Mouse (Mus musculus) E14TG2a.4 (cell line): ENCODE data around the gene Podxl.

Source experiments
- H3K27me3 ChIP-seq: 2 replicates; pipeline ENCODE4 v1.6.1; 2014; ENCODE audit warnings: low read length, control low read depth; ENCODE audit not compliant: insufficient read depth
- H3K36me3 ChIP-seq: 2 replicates; pipeline ENCODE4 v1.6.1; 2014; ENCODE audit warnings: low read length, control low read depth; ENCODE audit not compliant: insufficient read depth
- H3K4me1 ChIP-seq: replicated peaks from 2 replicates; pipeline ENCODE4 v1.6.1; 2014; ENCODE audit warnings: low read depth, low read length, control low read depth
- H3K4me3 ChIP-seq: replicated peaks from 2 replicates; pipeline ENCODE4 v1.5.1; 2014; ENCODE audit warnings: mild to moderate bottlenecking, low read length
- H3K9me3 ChIP-seq: 2 replicates; pipeline ENCODE4 v1.6.1; 2014; ENCODE audit warnings: low read length, control low read depth
- CTCF ChIP-seq: conservative IDR thresholded peaks from 2 replicates; pipeline ENCODE4 v1.5.1; 2014; ENCODE audit warnings: low read length
- NANOG ChIP-seq: IDR thresholded peaks from 2 replicates; pipeline ENCODE4 v1.6.1; 2014; ENCODE audit warnings: borderline replicate concordance, low read length, mixed read lengths
- POU5F1 ChIP-seq: IDR thresholded peaks from 2 replicates; pipeline ENCODE4 v1.6.1; 2014; ENCODE audit warnings: low read length, borderline replicate concordance

The Podxl gene

GRCm38 (mm10) chr6:31502614-31503013 lies 61.2 kb downstream of the Podxl start:
- H3K36me3 ChIP-seq: peaks cover 25% of the 10 kb centered on the region; the same call in 1 of the 2 replicates
- peaks cover 3% of the 10 kb centered on the region for H3K4me1 ChIP-seq
- H3K27me3 ChIP-seq: no peaks in the 10 kb centered on the region
- H3K4me3 ChIP-seq: no peak overlapping the region
- H3K9me3 ChIP-seq: 0 out of 2 replicates have a peak, but pooled peaks cover 4% of the 10 kb centered on the region
- TF ChIP-seq CTCF (no peak), POU5F1 (no peak), NANOG (no peak)

- Histone ChIP-seq H3K9me3 (0 out of 2 replicates have a peak, but pooled peaks cover 4% of the 10 kb centered on the region), H3K4me1 (peaks cover 3% of the 10 kb centered on the region), H3K4me3 (no peak overlapping the region), H3K36me3 (peaks cover 30% of the 10 kb centered on the region), H3K27me3 (no peaks in the 10 kb centered on the region)
- TF ChIP-seq POU5F1 (no peak), NANOG (no peak), CTCF (no peak)
Measured at GRCm38 (mm10) chr6:31500691-31501090, 63.1 kb downstream of the Podxl start.

- H3K9me3 ChIP-seq: 0 out of 2 replicates have a peak, but pooled peaks cover 4% of the 10 kb centered on the region
- H3K4me3 ChIP-seq: no peak overlapping the region
- H3K27me3 ChIP-seq: no peaks in the 10 kb centered on the region
- H3K36me3 ChIP-seq: peaks cover 30% of the 10 kb centered on the region
- H3K4me1 ChIP-seq: peaks cover 3% of the 10 kb centered on the region
- no peak for TF ChIP-seq NANOG
- no peak for TF ChIP-seq POU5F1
- TF ChIP-seq CTCF: no peak
Measured at GRCm38 (mm10) chr6:31500260-31500659, 63.5 kb downstream of the Podxl start.

- Histone ChIP-seq H3K4me3 (no peak overlapping the region), H3K27me3 (no peaks in the 10 kb centered on the region), H3K4me1 (peaks cover 3% of the 10 kb centered on the region), H3K9me3 (0 out of 2 replicates have a peak, but pooled peaks cover 4% of the 10 kb centered on the region), H3K36me3 (peaks cover 30% of the 10 kb centered on the region)
- TF ChIP-seq CTCF (no peak), POU5F1 (no peak), NANOG (no peak)
Measured at GRCm38 (mm10) chr6:31499836-31500235, 63.9 kb downstream of the Podxl start.

- TF ChIP-seq POU5F1: no peak
- no peak for TF ChIP-seq NANOG
- no peak for TF ChIP-seq CTCF
- Histone ChIP-seq H3K36me3 (peaks cover 10% of the 10 kb centered on the region), H3K4me3 (no peak overlapping the region), H3K4me1 (peaks cover 3% of the 10 kb centered on the region), H3K27me3 (no peaks in the 10 kb centered on the region), H3K9me3 (no peaks in the 10 kb centered on the region)
Measured at GRCm38 (mm10) chr6:31496227-31496626, 67.6 kb downstream of the Podxl start.

- Histone ChIP-seq H3K4me1 (peaks cover 3% of the 10 kb centered on the region), H3K27me3 (no peaks in the 10 kb centered on the region), H3K4me3 (no peak overlapping the region), H3K9me3 (no peaks in the 10 kb centered on the region), H3K36me3 (peaks cover 7% of the 10 kb centered on the region)
- TF ChIP-seq NANOG: no peak
- no peak for TF ChIP-seq POU5F1
- TF ChIP-seq CTCF: no peak
Measured at GRCm38 (mm10) chr6:31495122-31495731, 68.6 kb downstream of the Podxl start.

- TF ChIP-seq NANOG (no peak), CTCF (no peak), POU5F1 (no peak)
- Histone ChIP-seq H3K27me3 (no peaks in the 10 kb centered on the region), H3K4me1 (peaks cover 14% of the 10 kb centered on the region), H3K36me3 (peaks cover 5% of the 10 kb centered on the region), H3K9me3 (no peaks in the 10 kb centered on the region), H3K4me3 (no peak overlapping the region)
Measured at GRCm38 (mm10) chr6:31489950-31490349, 73.8 kb downstream of the Podxl start.

GRCm38 (mm10) chr6:31486601-31487000 lies 77.2 kb downstream of the Podxl start:
- H3K36me3 ChIP-seq: peaks cover 5% of the 10 kb centered on the region
- TF ChIP-seq CTCF (no peak), NANOG (no peak), POU5F1 (no peak)
- H3K9me3 ChIP-seq: no peaks in the 10 kb centered on the region
- H3K4me1 ChIP-seq: peaks cover 25% of the 10 kb centered on the region
- H3K4me3 ChIP-seq: no peak overlapping the region
- H3K27me3 ChIP-seq: no peaks in the 10 kb centered on the region

GRCm38 (mm10) chr6:31480008-31480407 lies 83.8 kb downstream of the Podxl start:
- Histone ChIP-seq H3K36me3 (peaks cover 15% of the 10 kb centered on the region; the same call in 1 of the 2 replicates), H3K4me3 (no peak overlapping the region), H3K27me3 (no peaks in the 10 kb centered on the region), H3K4me1 (peaks cover 23% of the 10 kb centered on the region), H3K9me3 (no peaks in the 10 kb centered on the region)
- TF ChIP-seq NANOG: no peak
- no peak for TF ChIP-seq POU5F1
- no peak for TF ChIP-seq CTCF
